Mouse (Mus musculus) hindbrain, embryonic 16.5 days (tissue): ENCODE data around the gene Pla2g15. TPM values are rescaled to one million over a fixed set of nuclear protein-coding genes. Genes with fewer than 3 reads are reported as not detected.

Source experiments
- ATAC-seq: fragments of 200-750 bp; cut with Nextera tagmentation; 2 replicates; pipeline ENCODE4 v1.8.0; 2017; ENCODE audit warnings: moderate TSS enrichment, moderate library complexity
- H3K27ac ChIP-seq: fragments of 300-500 bp; sonication (generic); 2 replicates; pipeline ENCODE4 v1.5.1; 2014; ENCODE audit warnings: low read depth, mild to moderate bottlenecking, control low read depth, low read length, moderate library complexity
- H3K27me3 ChIP-seq: fragments of 300-500 bp; sonication (generic); replicated peaks from 2 replicates; pipeline ENCODE4 v1.6.1; 2014; ENCODE audit warnings: low read length; ENCODE audit not compliant: control insufficient read depth, insufficient read depth
- H3K36me3 ChIP-seq: fragments of 300-500 bp; sonication (generic); 2 replicates; pipeline ENCODE4 v1.6.1; 2014; ENCODE audit warnings: mild to moderate bottlenecking, low read length, moderate library complexity, mixed read lengths; ENCODE audit not compliant: control insufficient read depth, insufficient read depth
- H3K4me1 ChIP-seq: fragments of 300-500 bp; sonication (generic); 2 replicates; pipeline ENCODE4 v1.6.1; 2014; ENCODE audit warnings: low read depth, low read length; ENCODE audit not compliant: control insufficient read depth, insufficient read depth
- H3K4me2 ChIP-seq: fragments of 300-500 bp; sonication (generic); 2 replicates; pipeline ENCODE4 v1.6.1; 2014; ENCODE audit warnings: mild to moderate bottlenecking, low read length, control low read depth, moderate library complexity
- H3K4me3 ChIP-seq: fragments of 300-500 bp; sonication (generic); 2 replicates; pipeline ENCODE4 v1.5.1; 2014; ENCODE audit warnings: mild to moderate bottlenecking, low read length, control low read depth, moderate library complexity
- H3K9ac ChIP-seq: fragments of 300-500 bp; sonication (generic); 2 replicates; pipeline ENCODE4 v1.6.1; 2014; ENCODE audit warnings: low read depth, mild to moderate bottlenecking, control low read depth, low read length, moderate library complexity
- H3K9me3 ChIP-seq: fragments of 300-500 bp; sonication (generic); 2 replicates; pipeline ENCODE4 v1.6.1; 2014; ENCODE audit warnings: mild to moderate bottlenecking, low read length, moderate library complexity; ENCODE audit not compliant: control insufficient read depth
- WGBS: fragments of 180-500 bp; shearing (Covaris S2); extraction: QIAGEN DNeasy Blood & Tissue Kit; methylation state at CpG from one replicate; pipeline ENCODE4 v1.1.7; 2014; 5-methylcytosine and 5-hydroxymethylcytosine counted together
- polyA plus RNA-seq: library from polyadenylated mRNA; unstranded; fragments of >200 nt; fragmentation: Nextera tagmentation; extraction: Ambion mirVana; gene quantifications from 2 replicates; pipeline ENCODE4 v1.2.1, GENCODE M21; 2015

Gene Pla2g15
- polyA plus RNA-seq, 1 experiment from 2014 or later = 23.5 TPM

DNA sequence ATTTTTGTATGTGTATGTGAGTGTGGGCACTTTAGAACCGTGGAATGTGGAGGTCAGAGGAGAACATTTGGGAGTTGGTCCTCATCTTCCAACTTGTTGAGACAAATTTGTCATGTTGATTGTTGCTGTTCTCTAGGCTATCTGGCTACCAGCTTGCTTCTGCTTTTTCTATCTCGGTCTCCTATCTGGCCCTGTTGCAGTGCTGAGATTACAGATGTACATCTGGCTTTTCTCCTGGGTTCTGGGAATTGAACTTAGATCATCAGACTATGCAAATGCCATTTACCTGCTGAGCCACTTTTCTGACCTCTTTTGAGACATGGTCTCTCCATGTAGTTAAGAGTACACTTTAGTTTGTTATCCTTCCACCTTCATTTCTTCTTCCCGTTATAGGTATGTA lies 23.4 kb downstream of the Pla2g15 start:
- Histone ChIP-seq H3K4me2 (no peak overlapping the region), H3K36me3 (no peaks in the 10 kb centered on the region), H3K9me3 (no peaks in the 10 kb centered on the region), H3K27ac (no peak overlapping the region), H3K27me3 (no peaks in the 10 kb centered on the region), H3K9ac (no peak overlapping the region), H3K4me3 (no peak overlapping the region), H3K4me1 (peaks cover 9% of the 10 kb centered on the region)
- ATAC-seq = no peak
- WGBS = 96% methylated on average over 3 of the region's 3 CpGs

DNA sequence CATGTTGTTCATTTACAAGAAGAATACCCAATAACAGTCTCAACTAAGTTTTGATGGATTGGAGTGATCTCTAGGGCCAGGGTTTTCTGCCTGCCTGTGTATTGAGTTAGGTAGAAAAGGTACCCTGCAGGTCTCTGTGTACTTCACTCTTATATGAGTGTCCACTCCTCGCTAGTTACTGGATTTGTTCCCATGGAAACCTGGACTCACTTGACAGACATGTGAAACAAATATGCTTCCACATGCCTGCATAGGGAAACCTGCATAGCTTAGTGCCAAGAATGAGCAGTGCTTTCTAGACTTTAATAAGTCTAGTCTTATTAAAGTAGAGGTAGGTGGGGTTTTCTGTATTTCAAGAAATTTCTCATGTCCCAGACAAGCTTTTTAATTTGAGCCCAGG lies 26.7 kb downstream of the Pla2g15 start:
- peaks cover 4% of the 10 kb centered on the region; the same call in 1 of the 2 replicates for H3K36me3 ChIP-seq
- no peaks in the 10 kb centered on the region; the same call in 1 of the 2 replicates for H3K4me1 ChIP-seq
- no peak overlapping the region for H3K4me3 ChIP-seq
- H3K27ac ChIP-seq = no peak overlapping the region
- no peaks in the 10 kb centered on the region for H3K9me3 ChIP-seq
- ATAC-seq = no peak
- H3K4me2 ChIP-seq = no peak overlapping the region
- H3K27me3 ChIP-seq = no peaks in the 10 kb centered on the region
- 32% methylated on average over 1 of the region's 1 CpGs for WGBS
- no peak overlapping the region for H3K9ac ChIP-seq

- Histone ChIP-seq H3K4me2 (no peak overlapping the region), H3K4me1 (no peaks in the 10 kb centered on the region; the same call in 1 of the 2 replicates), H3K9me3 (no peaks in the 10 kb centered on the region), H3K27me3 (no peaks in the 10 kb centered on the region), H3K36me3 (peaks cover 7% of the 10 kb centered on the region; the same call in 1 of the 2 replicates), H3K27ac (no peak overlapping the region), H3K9ac (no peak overlapping the region), H3K4me3 (no peak overlapping the region)
- 96% methylated on average over 1 of the region's 1 CpGs for WGBS
- no peak for ATAC-seq
Observed at GRCm38 (mm10) chr8:106177594-106177993, 27.4 kb downstream of the Pla2g15 start.

DNA sequence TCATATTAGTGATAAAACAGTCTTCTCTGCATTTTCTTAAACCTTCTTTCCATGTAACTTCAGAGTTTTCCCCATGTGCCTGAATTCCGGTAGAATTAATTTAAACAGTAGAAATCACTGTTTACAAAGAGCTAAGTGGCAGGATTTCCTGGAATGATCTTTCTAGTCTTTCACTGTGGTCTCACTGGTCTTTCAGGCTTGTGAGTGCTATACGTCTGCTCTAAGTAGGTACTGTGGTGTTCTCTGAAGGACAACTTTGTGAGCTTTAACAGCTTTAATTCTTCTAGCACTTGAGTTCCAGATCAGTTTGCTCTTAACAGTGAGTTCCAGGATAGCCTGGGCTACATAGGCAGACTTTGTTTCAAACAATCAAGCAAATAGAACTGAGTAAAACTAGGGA lies 28.2 kb downstream of the Pla2g15 start:
- H3K27ac ChIP-seq = no peak overlapping the region

GRCm38 (mm10) chr8:106185628-106186270 lies 35.5 kb downstream of the Pla2g15 start:
- H3K4me3 ChIP-seq = no peak overlapping the region
- no peaks in the 10 kb centered on the region for H3K9me3 ChIP-seq
- 80% methylated on average over 8 of the region's 8 CpGs for WGBS
- H3K36me3 ChIP-seq = peaks cover 5% of the 10 kb centered on the region; the same call in 1 of the 2 replicates
- no peak overlapping the region for H3K27ac ChIP-seq
- no peak overlapping the region for H3K4me2 ChIP-seq
- H3K9ac ChIP-seq = no peak overlapping the region
- H3K4me1 ChIP-seq = no peaks in the 10 kb centered on the region
- no peak for ATAC-seq
- H3K27me3 ChIP-seq = no peaks in the 10 kb centered on the region

More for the DNA sequence above, 28.2 kb downstream of the Pla2g15 start:
- peaks cover 7% of the 10 kb centered on the region; the same call in 1 of the 2 replicates for H3K36me3 ChIP-seq
- no peak overlapping the region for H3K4me3 ChIP-seq
- WGBS = 83% methylated on average over 2 of the region's 2 CpGs
- no peak for ATAC-seq
- no peaks in the 10 kb centered on the region; the same call in 1 of the 2 replicates for H3K4me1 ChIP-seq
- H3K27me3 ChIP-seq = no peaks in the 10 kb centered on the region
- H3K9ac ChIP-seq = no peak overlapping the region
- no peaks in the 10 kb centered on the region for H3K9me3 ChIP-seq
- no peak overlapping the region for H3K4me2 ChIP-seq

DNA sequence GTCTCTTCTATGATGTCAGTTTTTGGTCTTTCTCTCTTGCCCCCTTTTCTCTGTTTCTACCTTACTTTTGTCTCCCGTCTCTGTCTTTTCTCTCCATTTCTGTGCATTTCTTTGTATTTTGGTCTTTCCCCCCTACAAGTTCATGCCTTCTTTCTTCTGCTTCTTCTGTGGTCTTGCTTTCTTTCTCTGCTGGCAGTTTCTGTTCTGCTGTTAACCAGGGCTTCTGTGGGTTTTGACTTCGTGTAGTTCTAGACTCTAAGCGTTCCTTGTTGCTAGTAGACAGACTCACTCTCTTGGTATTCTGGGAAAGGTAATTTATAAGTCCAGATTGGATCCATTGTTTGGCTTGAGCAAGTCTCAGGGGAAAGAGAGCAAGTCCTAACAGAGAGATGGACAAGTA lies 36.2 kb downstream of the Pla2g15 start:
- Histone ChIP-seq H3K4me2 (no peak overlapping the region), H3K9me3 (no peaks in the 10 kb centered on the region), H3K9ac (no peak overlapping the region), H3K27ac (no peak overlapping the region), H3K4me3 (no peak overlapping the region), H3K27me3 (no peaks in the 10 kb centered on the region), H3K4me1 (no peaks in the 10 kb centered on the region), H3K36me3 (peaks cover 5% of the 10 kb centered on the region; the same call in 1 of the 2 replicates)
- 98% methylated on average over 3 of the region's 3 CpGs for WGBS
- ATAC-seq = no peak

GRCm38 (mm10) chr8:106189162-106189561 lies 39.0 kb downstream of the Pla2g15 start:
- 95% methylated on average over 4 of the region's 4 CpGs for WGBS
- Histone ChIP-seq H3K4me1 (no peaks in the 10 kb centered on the region), H3K4me2 (no peak overlapping the region), H3K4me3 (no peak overlapping the region), H3K27me3 (no peaks in the 10 kb centered on the region), H3K27ac (no peak overlapping the region), H3K9ac (no peak overlapping the region), H3K36me3 (peaks cover 7% of the 10 kb centered on the region), H3K9me3 (no peaks in the 10 kb centered on the region)
- no peak for ATAC-seq

DNA sequence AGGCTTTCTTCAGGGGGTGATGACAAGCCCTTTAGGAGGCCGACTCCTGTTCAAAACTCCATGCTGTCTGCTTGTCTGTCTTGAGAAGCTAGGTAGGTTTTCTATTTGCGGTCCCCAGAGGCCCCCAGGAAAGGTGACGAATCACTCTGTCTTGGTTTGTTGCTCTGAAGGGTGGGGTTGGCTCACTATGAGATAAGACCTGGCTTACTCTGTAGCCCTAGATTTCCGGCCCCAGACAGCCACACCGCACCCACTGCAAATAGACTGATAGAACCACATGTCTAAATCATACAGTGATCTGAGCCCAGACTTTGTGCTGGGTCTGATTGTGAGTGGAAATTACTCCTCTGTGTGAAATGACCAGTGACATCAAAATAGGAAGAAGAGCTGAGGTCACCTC lies 41.4 kb downstream of the Pla2g15 start:
- H3K27me3 ChIP-seq = no peaks in the 10 kb centered on the region
- no peak overlapping the region for H3K9ac ChIP-seq
- H3K9me3 ChIP-seq = no peaks in the 10 kb centered on the region
- H3K27ac ChIP-seq = no peak overlapping the region
- no peak for ATAC-seq
- WGBS = 95% methylated on average over 5 of the region's 5 CpGs
- H3K36me3 ChIP-seq = peaks cover 17% of the 10 kb centered on the region
- no peak overlapping the region for H3K4me2 ChIP-seq
- H3K4me3 ChIP-seq = no peak overlapping the region
- H3K4me1 ChIP-seq = no peaks in the 10 kb centered on the region

DNA sequence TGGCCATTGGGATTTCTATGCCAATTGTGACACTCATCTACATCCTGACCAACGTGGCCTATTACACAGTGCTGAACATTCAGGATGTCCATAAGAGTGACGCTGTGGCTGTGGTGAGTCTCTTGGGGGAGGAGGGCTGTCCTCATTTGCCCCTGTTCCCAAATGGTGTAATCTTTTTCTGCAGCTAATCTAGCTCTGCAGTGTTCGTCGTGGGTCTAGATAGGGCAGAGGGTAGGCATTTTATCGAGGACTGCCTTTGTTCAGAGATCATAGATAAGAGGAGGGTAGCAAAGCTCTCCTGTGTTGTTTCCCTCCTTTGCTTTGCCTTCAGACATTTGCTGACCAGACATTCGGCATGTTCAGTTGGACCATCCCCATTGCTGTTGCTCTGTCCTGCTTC lies 43.0 kb downstream of the Pla2g15 start:
- H3K4me1 ChIP-seq = no peaks in the 10 kb centered on the region
- no peaks in the 10 kb centered on the region for H3K27me3 ChIP-seq
- ATAC-seq = no peak
- 92% methylated on average over 6 of the region's 6 CpGs for WGBS
- no peak overlapping the region for H3K9ac ChIP-seq
- peaks cover 23% of the 10 kb centered on the region for H3K36me3 ChIP-seq
- no peak overlapping the region for H3K4me3 ChIP-seq
- no peak overlapping the region for H3K27ac ChIP-seq
- no peaks in the 10 kb centered on the region for H3K9me3 ChIP-seq
- H3K4me2 ChIP-seq = no peak overlapping the region
